Mouse (Mus musculus) G1E (cell line): ENCODE measurements at regions not wholly inside any gene's neighbourhood (a gene's known extent, or its start where the extent isn't known, plus 50 kb on each side); places are given as distances from the start of the nearest gene placed in this dataset.

Source experiments
- ATAC-seq: 2 replicates; pipeline ENCODE4 v1.8.0; 2016; ENCODE audit warnings: mild to moderate bottlenecking; ENCODE audit not compliant: insufficient number of reproducible peaks, poor library complexity, low FRiP score, severe bottlenecking; ENCODE audit errors: extremely low read depth
- DNase-seq: peaks from one replicate; pipeline ENCODE4 v3.0.0; 2012; ENCODE audit warnings: low spot score
- H3K27me3 ChIP-seq: 2 replicates; pipeline ENCODE4 v1.6.1; 2012; ENCODE audit warnings: mild to moderate bottlenecking, low read length, inconsistent platforms; ENCODE audit not compliant: insufficient read depth
- H3K36me3 ChIP-seq: replicated peaks from 2 replicates; pipeline ENCODE3; 2012; ENCODE audit warnings: mild to moderate bottlenecking, inconsistent platforms
- H3K4me1 ChIP-seq: 2 replicates; pipeline ENCODE4 v1.6.1; 2012; ENCODE audit warnings: low read depth, low read length, inconsistent platforms, mixed read lengths; ENCODE audit not compliant: insufficient read depth
- H3K4me3 ChIP-seq: 2 replicates; pipeline ENCODE4 v1.5.1; 2012; ENCODE audit warnings: low read depth, mild to moderate bottlenecking, inconsistent platforms, low read length, moderate library complexity, mixed read lengths
- H3K9me3 ChIP-seq: replicated peaks from 2 replicates; pipeline ENCODE4 v1.6.1; 2012; ENCODE audit warnings: inconsistent platforms
- CTCF ChIP-seq: IDR thresholded peaks from 2 replicates; pipeline ENCODE4 v1.5.1; 2012; ENCODE audit warnings: low read depth, low read length, inconsistent platforms, mixed read lengths
- GATA1 ChIP-seq: IDR thresholded peaks from 2 replicates; pipeline ENCODE4 v1.6.1; 2012; ENCODE audit warnings: borderline replicate concordance, low read length, inconsistent platforms, mixed read lengths
- GATA2 ChIP-seq: IDR thresholded peaks from 2 replicates; pipeline ENCODE4 v1.6.1; 2012; ENCODE audit warnings: low read depth, low read length, inconsistent platforms, borderline replicate concordance
- POLR2AphosphoS5 ChIP-seq: IDR thresholded peaks from 2 replicates; pipeline ENCODE4 v1.6.1; 2012; ENCODE audit warnings: low read depth, low read length, inconsistent platforms; ENCODE audit not compliant: insufficient replicate concordance
- TAL1 ChIP-seq: conservative IDR thresholded peaks from 2 replicates; pipeline ENCODE4 v1.6.1; 2012; ENCODE audit warnings: low read depth, low read length, inconsistent platforms, mixed read lengths

DNA sequence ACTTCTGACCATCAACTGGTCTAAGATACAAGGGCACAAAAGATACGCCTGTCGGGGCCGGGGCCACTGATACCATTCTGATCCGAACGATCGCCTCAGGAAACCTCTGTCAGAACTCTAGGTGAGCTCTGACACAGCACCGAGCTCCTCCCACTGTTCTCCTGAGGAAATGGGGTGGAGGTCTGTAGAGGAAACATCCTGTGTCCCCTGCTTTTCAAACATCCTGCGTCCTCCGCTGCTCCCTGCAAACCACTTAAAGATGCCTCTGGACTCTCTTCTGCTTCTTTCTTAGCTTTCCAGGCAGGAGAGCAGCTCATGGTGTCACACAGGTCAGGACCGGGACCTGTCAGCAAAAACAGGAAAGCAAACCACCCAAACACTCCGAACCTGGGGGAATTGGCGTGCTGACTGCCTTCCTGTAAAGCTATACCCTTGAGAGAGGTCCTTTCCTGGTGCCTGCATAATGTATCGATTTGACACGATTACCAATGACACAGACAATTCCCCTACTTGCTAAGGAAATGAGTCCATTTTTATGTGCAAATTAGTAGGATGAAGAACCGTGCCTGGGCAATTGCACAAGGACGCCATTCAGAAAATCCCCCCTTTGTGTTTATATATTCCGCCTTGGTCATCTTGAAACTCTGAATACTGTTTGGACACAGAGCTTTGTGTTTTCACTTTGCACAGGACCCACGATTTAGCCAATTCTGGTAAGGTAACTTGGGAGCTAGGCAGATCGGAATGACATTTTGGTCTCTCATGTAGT, 58.4 kb upstream of the Kcnj15 start:
- 0 out of 2 replicates have a peak, but pooled peaks cover 5% of the 10 kb centered on the region for H3K27me3 ChIP-seq
- no peaks in the 10 kb centered on the region for H3K9me3 ChIP-seq
- H3K36me3 ChIP-seq = no peaks in the 10 kb centered on the region
- DNase-seq (no peak), ATAC-seq (no peak)
- no peak overlapping the region for H3K4me3 ChIP-seq
- peaks cover 3% of the 10 kb centered on the region for H3K4me1 ChIP-seq
- TF ChIP-seq GATA1 = no peak
- no peak for TF ChIP-seq CTCF
- no peak for TF ChIP-seq TAL1
- TF ChIP-seq GATA2 = no peak
- no peak for TF ChIP-seq POLR2AphosphoS5

DNA sequence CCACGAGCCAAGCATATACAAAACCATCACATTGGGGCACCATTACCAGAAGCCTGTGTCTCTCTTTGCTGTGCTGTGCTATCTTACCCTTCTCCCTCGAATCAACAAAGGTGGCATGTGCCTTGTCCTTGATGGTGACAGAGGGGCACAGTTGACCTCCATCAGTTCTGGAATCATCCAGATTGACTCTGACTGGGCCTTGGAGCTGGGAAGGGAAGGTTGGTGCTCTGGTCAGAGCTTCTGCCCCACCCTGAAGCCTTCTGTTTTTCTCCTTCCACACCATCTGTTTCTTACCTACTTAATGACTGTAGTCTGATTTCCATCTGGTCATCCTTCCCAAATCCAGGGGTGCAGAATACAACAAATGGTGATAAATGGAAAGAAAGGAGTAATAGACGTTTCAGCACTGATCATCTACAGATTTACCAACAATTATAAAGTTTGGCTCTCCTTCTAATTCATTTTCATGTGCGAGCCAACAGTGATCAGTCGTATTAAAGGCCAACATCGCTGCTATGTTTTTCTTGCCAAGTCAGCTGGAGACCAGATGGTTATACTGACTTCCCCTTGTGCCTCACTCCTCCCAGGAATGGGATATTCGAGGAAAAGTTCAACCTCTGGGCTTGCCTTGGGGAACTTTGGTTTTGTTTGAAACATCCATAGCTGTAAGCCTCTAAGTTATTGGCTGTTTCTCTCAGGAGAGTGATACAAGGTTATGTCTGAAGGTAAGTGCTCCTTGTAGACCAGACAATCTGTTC, 55.1 kb upstream of the Kcnj15 start:
- Histone ChIP-seq H3K9me3 (no peaks in the 10 kb centered on the region), H3K4me3 (no peak overlapping the region), H3K27me3 (peaks cover 6% of the 10 kb centered on the region; the same call in 1 of the 2 replicates), H3K4me1 (no peaks in the 10 kb centered on the region), H3K36me3 (no peaks in the 10 kb centered on the region)
- TF ChIP-seq GATA2 (no peak), GATA1 (no peak), CTCF (no peak), TAL1 (no peak), POLR2AphosphoS5 (no peak)
- DNase-seq (no peak), ATAC-seq (no peak)

DNA sequence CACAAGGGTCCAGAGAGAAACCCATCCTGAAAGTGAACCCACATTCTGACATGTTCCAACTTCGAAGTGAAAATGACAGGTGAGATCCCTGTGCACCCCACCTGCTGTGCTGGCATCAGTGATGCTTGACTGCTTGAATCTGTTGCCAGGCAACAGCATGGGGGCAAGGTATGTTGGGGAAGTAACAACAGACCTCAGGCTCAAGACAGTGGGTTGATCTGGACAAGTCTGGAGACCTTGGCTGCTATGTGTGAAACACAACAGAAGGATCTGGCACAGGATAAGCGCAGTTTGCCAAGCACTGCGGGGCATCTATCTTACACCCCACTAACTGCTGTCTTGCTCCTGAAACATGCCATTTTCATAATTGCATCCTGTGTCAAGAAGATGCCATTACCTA, 54.3 kb upstream of the Kcnj15 start:
- TF ChIP-seq CTCF = no peak
- no peak for TF ChIP-seq GATA1
- no peak for TF ChIP-seq GATA2
- TF ChIP-seq TAL1 = no peak
- TF ChIP-seq POLR2AphosphoS5 = no peak

GRCm38 (mm10) chr16:95203790-95204189, 53.6 kb upstream of the Kcnj15 start:
- TF ChIP-seq POLR2AphosphoS5 (no peak), CTCF (no peak), GATA2 (no peak), TAL1 (no peak), GATA1 (no peak)
- DNase-seq (no peak), ATAC-seq (no peak)
- Histone ChIP-seq H3K9me3 (no peaks in the 10 kb centered on the region), H3K36me3 (no peaks in the 10 kb centered on the region), H3K4me1 (no peaks in the 10 kb centered on the region), H3K27me3 (peaks cover 4% of the 10 kb centered on the region; the same call in 1 of the 2 replicates), H3K4me3 (no peak overlapping the region)

More for the DNA sequence above, 54.3 kb upstream of the Kcnj15 start:
- Histone ChIP-seq H3K4me3 (no peak overlapping the region), H3K27me3 (peaks cover 4% of the 10 kb centered on the region; the same call in 1 of the 2 replicates), H3K9me3 (no peaks in the 10 kb centered on the region), H3K36me3 (no peaks in the 10 kb centered on the region), H3K4me1 (no peaks in the 10 kb centered on the region)
- DNase-seq (no peak), ATAC-seq (no peak)

GRCm38 (mm10) chr16:95204507-95204906, 52.9 kb upstream of the Kcnj15 start:
- H3K36me3 ChIP-seq = no peaks in the 10 kb centered on the region
- no peak for TF ChIP-seq POLR2AphosphoS5
- TF ChIP-seq GATA1 = no peak
- TF ChIP-seq TAL1 = no peak
- TF ChIP-seq CTCF = no peak
- TF ChIP-seq GATA2 = no peak
- ATAC-seq (no peak), DNase-seq (no peak)
- H3K27me3 ChIP-seq = peaks cover 4% of the 10 kb centered on the region; the same call in 1 of the 2 replicates
- H3K4me1 ChIP-seq = no peaks in the 10 kb centered on the region
- no peaks in the 10 kb centered on the region for H3K9me3 ChIP-seq
- H3K4me3 ChIP-seq = no peak overlapping the region

GRCm38 (mm10) chr16:95206445-95206844, 50.9 kb upstream of the Kcnj15 start:
- no peaks in the 10 kb centered on the region for H3K36me3 ChIP-seq
- peaks cover 4% of the 10 kb centered on the region for H3K27me3 ChIP-seq
- ATAC-seq (no peak), DNase-seq (no peak)
- TF ChIP-seq GATA2 = no peak
- no peak for TF ChIP-seq POLR2AphosphoS5
- TF ChIP-seq CTCF = no peak
- TF ChIP-seq TAL1 = no peak
- no peak for TF ChIP-seq GATA1
- H3K9me3 ChIP-seq = no peaks in the 10 kb centered on the region
- H3K4me3 ChIP-seq = no peak overlapping the region
- no peaks in the 10 kb centered on the region for H3K4me1 ChIP-seq
